Mouse (Mus musculus): ENCODE results near the gene Sys1.

GRCm38 (mm10) chr2:164433278-164433895 lies 23.4 kb upstream of the Sys1 start:
- no peak for TF ChIP-seq CTCF (IDR thresholded peaks at IDR 0.05; ENCODE audit: low read depth)
- TF ChIP-seq EP300 (optimal IDR thresholded peaks at IDR 0.05): no peak
